Mouse (Mus musculus): ENCODE measurements around the gene St6gal2. TPM values are rescaled to one million over a fixed set of nuclear protein-coding genes. Genes with fewer than 3 reads are reported as not detected.

Gene St6gal2
- polyA plus RNA-seq, 1 experiment from 2014 or later = 0.16 TPM

GRCm38 (mm10) chr17:55548476-55548875 lies 103.3 kb downstream of the St6gal2 start:
- H3K27ac ChIP-seq (replicated peaks in 1 of 2; ENCODE audit: control insufficient read depth in 1 of 2, insufficient read depth in 1 of 2, low read depth in 2 of 2, low read length in 2 of 2) = no peak overlapping the region
- no peak for ATAC-seq (ENCODE audit: insufficient number of reproducible peaks, insufficient read depth, low FRiP score, low read depth)
- H3K4me2 ChIP-seq (ENCODE audit: low read length) = no peak overlapping the region
- H3K27me3 ChIP-seq (ENCODE audit: control insufficient read depth, insufficient read depth, low read length) = no peaks in the 10 kb centered on the region
- no peak overlapping the region for H3K9ac ChIP-seq (ENCODE audit: low read length)
- H3K36me3 ChIP-seq (ENCODE audit: control insufficient read depth, insufficient read depth, low read length) = no peaks in the 10 kb centered on the region
- H3K9me3 ChIP-seq (ENCODE audit: control insufficient read depth, low read length) = no peaks in the 10 kb centered on the region
- WGBS = 71% methylated on average over 1 of the region's 1 CpGs
- H3K4me1 ChIP-seq (ENCODE audit: control insufficient read depth in 2 of 2, insufficient read depth in 2 of 2, low read length in 2 of 2) = no peaks in the 10 kb centered on the region
- no peak overlapping the region for H3K4me3 ChIP-seq (ENCODE audit: control insufficient read depth in 1 of 2, insufficient read depth in 1 of 2, low read depth in 1 of 2, low read length in 2 of 2)

GRCm38 (mm10) chr17:55561774-55562173 lies 116.6 kb downstream of the St6gal2 start:
- H3K4me1 ChIP-seq (ENCODE audit: control insufficient read depth in 2 of 2, insufficient read depth in 2 of 2, low read length in 2 of 2) = no peaks in the 10 kb centered on the region
- no peak overlapping the region for H3K27ac ChIP-seq (replicated peaks in 1 of 2; ENCODE audit: control insufficient read depth in 1 of 2, insufficient read depth in 1 of 2, low read depth in 2 of 2, low read length in 2 of 2)
- no peaks in the 10 kb centered on the region for H3K36me3 ChIP-seq (ENCODE audit: control insufficient read depth, insufficient read depth, low read length)
- no peak overlapping the region for H3K9ac ChIP-seq (ENCODE audit: low read length)
- H3K9me3 ChIP-seq (ENCODE audit: control insufficient read depth, low read length) = peaks cover 3% of the 10 kb centered on the region; the same call in 1 of the 2 replicates
- no peak for ATAC-seq (ENCODE audit: insufficient number of reproducible peaks, insufficient read depth, low FRiP score, low read depth)
- no peak overlapping the region for H3K4me2 ChIP-seq (ENCODE audit: low read length)
- no peak overlapping the region for H3K4me3 ChIP-seq (ENCODE audit: control insufficient read depth in 1 of 2, insufficient read depth in 1 of 2, low read depth in 1 of 2, low read length in 2 of 2)
- H3K27me3 ChIP-seq (ENCODE audit: control insufficient read depth, insufficient read depth, low read length) = no peaks in the 10 kb centered on the region
- 47% methylated on average over 2 of the region's 2 CpGs for WGBS

Other genes starting within 250 kb of the St6gal2 start
- gene Vmn2r118, start 179.8 kb downstream of the St6gal2 start, polyA plus RNA-seq (2014; fragmentation: Nextera tagmentation; extraction: Ambion mirVana) = not detected in 2 replicates